Mouse (Mus musculus): ENCODE measurements around the gene Tmem60. TPM values are rescaled to one million over a fixed set of nuclear protein-coding genes. Genes with fewer than 3 reads are reported as not detected.

Tmem60 gene
- total and polyA plus RNA-seq, 3 experiments: 23.5 to 37.4 TPM; not detected in 1

DNA sequence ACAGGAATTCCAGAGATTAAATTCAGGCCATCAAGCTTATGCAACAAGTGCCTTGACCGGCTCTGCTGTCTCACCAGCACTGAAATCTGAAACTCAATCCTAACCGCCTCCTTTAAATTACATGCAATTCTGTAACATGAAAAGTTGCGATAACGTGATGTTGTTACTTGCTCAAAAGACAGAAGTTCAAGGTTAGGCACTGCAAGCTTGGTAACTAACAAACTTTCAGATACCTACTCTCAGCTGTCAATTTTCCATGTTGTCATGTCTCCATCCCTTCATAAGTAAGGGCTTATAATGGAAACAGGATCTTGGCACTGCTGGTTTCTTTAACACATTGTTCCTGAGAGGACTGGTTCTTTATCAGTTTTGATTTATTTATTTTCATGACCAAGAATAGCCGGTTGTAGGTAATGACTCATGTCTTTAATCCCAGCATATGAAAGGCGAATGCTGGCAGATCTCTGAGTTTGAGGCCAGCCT, 47.7 kb downstream of the Tmem60 start:
- H3K36me3 ChIP-seq (ENCODE audit: control insufficient read depth in 1 of 2, insufficient read depth in 2 of 2, low read length in 2 of 2): peaks cover 10 to 53% of the 10 kb centered on the region in 2 experiments
- H3K4me3 ChIP-seq (ENCODE audit: control insufficient read depth in 1 of 2, insufficient read depth in 1 of 2, low read depth in 2 of 2, low read length in 2 of 2): no peak overlapping the region
- H3K27me3 ChIP-seq (ENCODE audit: control insufficient read depth in 1 of 2, insufficient read depth in 2 of 2, low read length in 2 of 2): no peaks in the 10 kb centered on the region
- DNase-seq (ENCODE audit: low read depth, low spot score): no peak
- H3K9ac ChIP-seq (ENCODE audit: control insufficient read depth, low read depth, low read length, poor library complexity, severe bottlenecking): no peak overlapping the region
- H3K27ac ChIP-seq (ENCODE audit: control insufficient read depth, low read depth, low read length): no peak overlapping the region
- H3K79me2 ChIP-seq (ENCODE audit: control insufficient read depth, insufficient read depth, low read length, poor library complexity): peaks cover 28% of the 10 kb centered on the region
- no peaks in the 10 kb centered on the region for H3K9me3 ChIP-seq (replicated peaks; ENCODE audit: insufficient read depth, low read length)
- peaks cover 33 to 41% of the 10 kb centered on the region in 2 experiments for H3K4me1 ChIP-seq (ENCODE audit: control insufficient read depth in 1 of 2, insufficient read depth in 2 of 2, low read length in 2 of 2)
- TF ChIP-seq MYB (IDR thresholded peaks at IDR 0.05; ENCODE audit: low read depth, low read length): no peak
- no peak for TF ChIP-seq E2F4 (IDR thresholded peaks at IDR 0.05; ENCODE audit: borderline replicate concordance, low read depth, low read length)
- TF ChIP-seq CHD2 (IDR thresholded peaks at IDR 0.05; ENCODE audit: low read length): no peak
- no peak for TF ChIP-seq MEF2A (IDR thresholded peaks at IDR 0.05; ENCODE audit: extremely low read depth, insufficient replicate concordance, low read depth, low read length, poor library complexity, severe bottlenecking)
- no peak for TF ChIP-seq GATA1 (IDR thresholded peaks at IDR 0.05; ENCODE audit: low read depth, low read length)
- no peak for TF ChIP-seq RAD21 (IDR thresholded peaks at IDR 0.05; ENCODE audit: low read depth, low read length)
- TF ChIP-seq RCOR1 (IDR thresholded peaks at IDR 0.05; ENCODE audit: low read depth, low read length): no peak
- TF ChIP-seq UBTF (IDR thresholded peaks at IDR 0.05; ENCODE audit: borderline replicate concordance, insufficient read depth, low read depth, low read length): no peak
- no peak for TF ChIP-seq POLR2AphosphoS2 (IDR thresholded peaks at IDR 0.05; ENCODE audit: low read length)
- no peak for TF ChIP-seq TCF12 (IDR thresholded peaks at IDR 0.05; ENCODE audit: low read depth, low read length)
- no peak for TF ChIP-seq ZMIZ1 (IDR thresholded peaks at IDR 0.05; ENCODE audit: low read depth, low read length)
- no peak for TF ChIP-seq EP300 (IDR thresholded peaks at IDR 0.05; ENCODE audit: low read depth in 1 of 2, low read length in 2 of 2)

DNA sequence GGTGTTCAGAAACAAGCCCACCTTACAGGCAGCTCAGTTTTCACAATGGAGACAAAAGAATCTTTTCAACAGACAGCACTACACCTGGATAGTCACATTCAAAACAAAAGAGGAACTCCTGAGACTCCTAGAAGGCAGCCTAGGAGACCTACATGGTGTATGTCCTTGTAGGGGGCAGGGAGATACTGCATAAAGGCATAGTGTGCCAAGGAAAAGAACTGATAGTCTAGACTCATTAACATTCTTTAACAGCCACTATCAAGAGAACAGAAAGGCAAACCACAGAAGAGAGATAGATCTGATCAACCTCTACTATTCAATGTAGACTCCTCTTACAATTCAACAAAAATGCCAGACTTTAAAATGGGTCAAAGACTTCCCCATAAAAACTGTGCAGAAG, 48.4 kb downstream of the Tmem60 start:
- no peak overlapping the region for H3K4me3 ChIP-seq (ENCODE audit: control insufficient read depth in 1 of 2, insufficient read depth in 1 of 2, low read depth in 2 of 2, low read length in 2 of 2)
- H3K9me3 ChIP-seq (replicated peaks; ENCODE audit: insufficient read depth, low read length): no peaks in the 10 kb centered on the region
- H3K27me3 ChIP-seq (ENCODE audit: control insufficient read depth in 1 of 2, insufficient read depth in 2 of 2, low read length in 2 of 2): no peaks in the 10 kb centered on the region
- peaks cover 27% of the 10 kb centered on the region for H3K79me2 ChIP-seq (ENCODE audit: control insufficient read depth, insufficient read depth, low read length, poor library complexity)
- H3K27ac ChIP-seq (ENCODE audit: control insufficient read depth, low read depth, low read length): peak overlapping the region; percentile 87
- peak; percentile 83 for DNase-seq (ENCODE audit: low read depth, low spot score)
- H3K4me1 ChIP-seq (ENCODE audit: control insufficient read depth in 1 of 2, insufficient read depth in 2 of 2, low read length in 2 of 2): peaks cover 33 to 42% of the 10 kb centered on the region in 2 experiments
- H3K9ac ChIP-seq (ENCODE audit: control insufficient read depth, low read depth, low read length, poor library complexity, severe bottlenecking): no peak overlapping the region
- peaks cover 10 to 57% of the 10 kb centered on the region in 2 experiments for H3K36me3 ChIP-seq (ENCODE audit: control insufficient read depth in 1 of 2, insufficient read depth in 2 of 2, low read length in 2 of 2)
- TF ChIP-seq ZC3H11A (IDR thresholded peaks at IDR 0.05; ENCODE audit: low read depth, low read length) (no peak), ZNF384 (IDR thresholded peaks at IDR 0.05; ENCODE audit: low read depth, low read length) (peak; percentile 12; the same call in 1 of the 2 replicates), USF1 (IDR thresholded peaks at IDR 0.05; ENCODE audit: low read depth, low read length) (no peak), E2F4 (IDR thresholded peaks at IDR 0.05; ENCODE audit: borderline replicate concordance, low read depth, low read length) (no peak), ZKSCAN1 (IDR thresholded peaks at IDR 0.05; ENCODE audit: low read depth, low read length) (0 out of 2 replicates have a peak, but pooled peaks have one; percentile 0), MAZ (IDR thresholded peaks at IDR 0.05; ENCODE audit: low read depth, low read length) (no peak), USF2 (IDR thresholded peaks at IDR 0.05; ENCODE audit: borderline replicate concordance in 1 of 2, insufficient read depth in 1 of 2, low read depth in 1 of 2, low read length in 2 of 2) (no peak), MEF2A (IDR thresholded peaks at IDR 0.05; ENCODE audit: extremely low read depth, insufficient replicate concordance, low read depth, low read length, poor library complexity, severe bottlenecking) (peak; percentile 33; the same call in 1 of the 2 replicates), UBTF (IDR thresholded peaks at IDR 0.05; ENCODE audit: borderline replicate concordance, insufficient read depth, low read depth, low read length) (no peak), GABPA (IDR thresholded peaks at IDR 0.05; ENCODE audit: low read depth, low read length) (no peak), MYB (IDR thresholded peaks at IDR 0.05; ENCODE audit: low read depth, low read length) (no peak), TCF12 (IDR thresholded peaks at IDR 0.05; ENCODE audit: low read depth, low read length) (peak; percentile 81), MXI1 (IDR thresholded peaks at IDR 0.05; ENCODE audit: low read depth, low read length) (no peak), TBP (IDR thresholded peaks at IDR 0.05; ENCODE audit: low read depth, low read length) (no peak), POLR2AphosphoS2 (IDR thresholded peaks at IDR 0.05; ENCODE audit: low read length) (no peak), NRF1 (IDR thresholded peaks at IDR 0.05; ENCODE audit: insufficient read depth, low read depth, low read length, poor library complexity, severe bottlenecking) (no peak), MYC (IDR thresholded peaks at IDR 0.05; ENCODE audit: low read depth, low read length) (peak; percentile 36; the same call in 1 of the 2 replicates), GATA1 (IDR thresholded peaks at IDR 0.05; ENCODE audit: low read depth, low read length) (peak; percentile 86), TAL1 (IDR thresholded peaks at IDR 0.05; ENCODE audit: low read length) (peak; percentile 23), ZMIZ1 (IDR thresholded peaks at IDR 0.05; ENCODE audit: low read depth, low read length) (no peak), JUND (IDR thresholded peaks at IDR 0.05; ENCODE audit: low read depth, low read length) (no peak; the same call in 1 of the 2 replicates), EP300 (IDR thresholded peaks at IDR 0.05; ENCODE audit: low read depth in 1 of 2, low read length in 2 of 2) (peak; percentile 89 to 91), CHD2 (IDR thresholded peaks at IDR 0.05; ENCODE audit: low read length) (peak; percentile 27; the same call in 1 of the 2 replicates), SIN3A (IDR thresholded peaks at IDR 0.05; ENCODE audit: low read length) (peak; percentile 90), POLR2A (IDR thresholded peaks at IDR 0.05; ENCODE audit: control insufficient read depth in 1 of 2, insufficient read depth in 1 of 2, low read depth in 1 of 2, low read length in 2 of 2, poor library complexity in 1 of 2) (no peak), MAX (IDR thresholded peaks at IDR 0.05; ENCODE audit: low read length) (no peak), SMC3 (IDR thresholded peaks at IDR 0.05; ENCODE audit: low read depth, low read length) (no peak)

All from MEL (cell line).